Mouse (Mus musculus): Measurements from ENCODE around the gene Uhrf1. TPM values are rescaled to one million over a fixed set of nuclear protein-coding genes. Genes with fewer than 3 reads are reported as not detected.

Gene Uhrf1
- total and polyA plus RNA-seq, 3 experiments: 161 to 220 (median 184) TPM

DNA sequence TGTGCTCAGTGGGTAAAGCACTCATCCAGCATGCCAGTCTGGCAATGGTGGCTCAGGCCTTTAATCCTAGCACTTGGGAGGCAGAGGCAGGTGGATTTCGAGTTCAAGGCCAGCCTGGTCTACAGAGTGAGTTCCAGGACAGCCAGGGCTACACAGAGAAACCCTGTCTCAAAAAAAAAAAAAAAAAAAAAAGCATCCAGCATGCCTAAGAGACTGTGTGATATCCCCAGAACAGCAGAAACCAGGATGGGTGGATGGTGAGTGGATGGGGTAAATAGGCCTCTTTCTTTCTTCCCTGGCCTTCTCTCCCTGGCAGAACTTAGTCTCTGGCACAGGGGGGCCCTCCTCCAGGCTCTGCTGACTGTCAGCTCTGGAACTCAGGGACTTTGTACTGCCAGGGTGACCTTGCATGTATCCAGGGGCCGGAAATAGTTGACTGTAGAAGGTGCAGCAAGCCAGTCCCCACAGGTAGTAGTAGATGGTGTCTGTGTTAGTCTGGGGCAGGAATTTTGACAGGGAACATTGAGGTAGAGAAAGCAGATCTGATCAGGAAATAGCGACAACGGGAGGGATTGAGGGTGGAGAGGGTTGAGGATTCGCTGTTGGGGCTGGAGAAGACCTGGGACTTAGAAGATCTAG lies 27.2 kb upstream of the Uhrf1 start:
- TF ChIP-seq CTCF (conservative IDR thresholded peaks at IDR 0.05 in 1 of 2, IDR thresholded peaks at IDR 0.05 in 1 of 2; ENCODE audit: low read depth in 2 of 2, low read length in 2 of 2) (no peak), ELF1 (IDR thresholded peaks at IDR 0.05; ENCODE audit: low read depth, low read length) (no peak), ZNF384 (IDR thresholded peaks at IDR 0.05; ENCODE audit: low read depth, low read length) (peak; percentile 68)
- in situ Hi-C loops (cut with MboI; ENCODE audit: low pct_ligation_motif_present, low pct_unique_long_range_greater_than_20kb, low sequenced_read_pairs): no loop called here
- Histone ChIP-seq H3K36me3 (replicated peaks in 1 of 2; ENCODE audit: control insufficient read depth in 1 of 2, insufficient read depth in 1 of 2, low read length in 1 of 2) (peaks cover 37 to 60% of the 10 kb centered on the region in 2 experiments), H3K27ac (ENCODE audit: insufficient read depth, low read depth) (peak overlapping the region; percentile 87), H3K4me2 (ENCODE audit: insufficient read depth, low read depth, poor library complexity, severe bottlenecking) (peak overlapping the region; percentile 84), H3K4me1 (ENCODE audit: control insufficient read depth in 1 of 2, insufficient read depth in 2 of 2) (peaks cover 30 to 60% of the 10 kb centered on the region in 2 experiments), H3K79me2 (replicated peaks; ENCODE audit: control insufficient read depth, extremely low read depth, insufficient read depth, poor library complexity, severe bottlenecking) (peaks cover 44% of the 10 kb centered on the region), H3K27me3 (replicated peaks) (no peaks in the 10 kb centered on the region), H3K9me3 (replicated peaks; ENCODE audit: low read length) (no peaks in the 10 kb centered on the region), H3K4me3 (replicated peaks in 1 of 3; ENCODE audit: low read depth in 2 of 3, low read length in 2 of 3, poor library complexity in 1 of 3) (peak overlapping the region; percentile 85 to 94 (median 92)), H3K9ac (ENCODE audit: insufficient read depth, low read depth) (peak overlapping the region; percentile 86)
- no peak for DNase-seq (ENCODE audit: extremely low read depth)
- dilution Hi-C loops (cut with MboI; ENCODE audit: extremely low pct_ligation_motif_present, extremely low pct_unique_long_range_greater_than_20kb, low sequenced_read_pairs): no loop called here

DNA sequence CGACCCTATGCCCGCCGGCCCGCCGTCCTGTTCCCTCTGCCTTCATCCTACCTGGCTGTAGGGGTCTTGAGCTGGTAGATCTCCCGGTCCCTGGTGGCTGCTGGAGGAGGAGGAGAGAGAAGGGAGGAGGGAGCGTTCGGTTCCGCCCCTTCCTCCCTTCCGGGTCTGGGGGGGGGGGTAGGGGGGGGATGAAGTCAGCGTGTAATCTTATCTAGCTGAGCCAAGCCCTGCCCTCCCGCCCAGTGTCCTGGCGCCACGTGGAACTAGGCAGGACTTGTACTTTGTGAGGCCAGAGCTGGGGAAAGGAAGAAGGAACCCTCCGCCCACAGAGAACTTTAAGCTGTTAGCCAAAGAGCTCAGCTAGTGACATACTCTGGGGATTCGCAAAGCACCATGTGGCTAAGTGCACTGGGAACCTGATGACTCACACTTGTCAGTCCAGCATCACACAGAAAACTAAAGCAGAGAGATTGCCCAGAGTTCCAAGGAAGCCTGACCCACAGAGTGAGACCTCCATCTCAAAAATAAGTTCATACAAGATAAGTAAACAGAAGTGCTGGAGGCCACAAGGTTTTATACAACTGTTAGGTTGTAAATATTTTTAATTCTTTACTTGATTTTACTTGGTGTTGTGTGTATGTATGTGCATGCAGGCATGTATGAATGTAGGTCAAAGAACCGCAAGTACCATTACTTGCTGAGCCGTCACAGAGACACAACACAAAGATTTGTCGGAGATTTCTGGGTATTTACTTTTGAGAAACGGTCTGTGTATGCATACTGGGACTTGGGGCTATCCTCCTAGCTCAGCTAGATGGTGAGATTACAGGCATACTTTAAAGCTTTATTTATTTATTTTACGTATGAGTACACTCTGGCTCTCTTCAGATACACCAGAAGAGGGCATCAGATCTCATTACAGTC lies 26.2 kb upstream of the Uhrf1 start, which contains the start of gene Ticam1:
Gene Ticam1 (minus strand): TSS at position 144 of the 924 bp plus-strand sequence.
- H3K4me1 ChIP-seq (ENCODE audit: control insufficient read depth in 1 of 2, insufficient read depth in 2 of 2): peaks cover 36 to 64% of the 10 kb centered on the region in 2 experiments
- peak within 1 kb of the TSS; percentile 84 for H3K4me2 ChIP-seq (ENCODE audit: insufficient read depth, low read depth, poor library complexity, severe bottlenecking)
- peaks cover 43% of the 10 kb centered on the region for H3K79me2 ChIP-seq (replicated peaks; ENCODE audit: control insufficient read depth, extremely low read depth, insufficient read depth, poor library complexity, severe bottlenecking)
- H3K9ac ChIP-seq (ENCODE audit: insufficient read depth, low read depth): peak within 1 kb of the TSS; percentile 86
- peaks cover 34 to 59% of the 10 kb centered on the region in 2 experiments for H3K36me3 ChIP-seq (replicated peaks in 1 of 2; ENCODE audit: control insufficient read depth in 1 of 2, insufficient read depth in 1 of 2, low read length in 1 of 2)
- peak; percentile 99 for DNase-seq (ENCODE audit: extremely low read depth)
- no peaks in the 10 kb centered on the region for H3K27me3 ChIP-seq (replicated peaks)
- peak within 1 kb of the TSS; percentile 85 to 94 (median 92) for H3K4me3 ChIP-seq (replicated peaks in 1 of 3; ENCODE audit: low read depth in 2 of 3, low read length in 2 of 3, poor library complexity in 1 of 3)
- dilution Hi-C loops (cut with MboI; ENCODE audit: extremely low pct_ligation_motif_present, extremely low pct_unique_long_range_greater_than_20kb, low sequenced_read_pairs): no loop called here
- in situ Hi-C loops (cut with MboI; ENCODE audit: low pct_ligation_motif_present, low pct_unique_long_range_greater_than_20kb, low sequenced_read_pairs): no loop called here
- H3K9me3 ChIP-seq (replicated peaks; ENCODE audit: low read length): no peaks in the 10 kb centered on the region
- H3K27ac ChIP-seq (ENCODE audit: insufficient read depth, low read depth): peak within 1 kb of the TSS; percentile 87
- peak; percentile 48; the same call in 1 of the 2 replicates for TF ChIP-seq MAFK (IDR thresholded peaks at IDR 0.05; ENCODE audit: insufficient replicate concordance, low read length)
- peak; percentile 58; the same call in 1 of the 2 replicates for TF ChIP-seq ZMIZ1 (IDR thresholded peaks at IDR 0.05; ENCODE audit: low read depth, low read length)
- TF ChIP-seq ZNF384 (IDR thresholded peaks at IDR 0.05; ENCODE audit: low read depth, low read length): peak; percentile 6; the same call in 1 of the 2 replicates
- peak; percentile 48 for TF ChIP-seq SMC3 (IDR thresholded peaks at IDR 0.05; ENCODE audit: low read depth, low read length)
- no peak for TF ChIP-seq GABPA (IDR thresholded peaks at IDR 0.05; ENCODE audit: insufficient replicate concordance, low read depth, low read length)
- TF ChIP-seq JUN (IDR thresholded peaks at IDR 0.05; ENCODE audit: insufficient read depth, low read depth, low read length): peak; percentile 81
- peak; percentile 66 for TF ChIP-seq IRF4 (IDR thresholded peaks at IDR 0.05; ENCODE audit: low read depth, low read length)
- peak; percentile 88 for TF ChIP-seq JUND (conservative IDR thresholded peaks at IDR 0.05; ENCODE audit: low read depth, low read length)
- TF ChIP-seq BHLHE40 (IDR thresholded peaks at IDR 0.05; ENCODE audit: low read depth, low read length): peak; percentile 55
- peak; percentile 67 for TF ChIP-seq HCFC1 (IDR thresholded peaks at IDR 0.05; ENCODE audit: low read depth, low read length)
- TF ChIP-seq EP300 (IDR thresholded peaks at IDR 0.05; ENCODE audit: low read length): peak; percentile 74
- peak; percentile 81 for TF ChIP-seq TCF12 (IDR thresholded peaks at IDR 0.05; ENCODE audit: low read depth, low read length)
- peak; percentile 96 for TF ChIP-seq ELF1 (IDR thresholded peaks at IDR 0.05; ENCODE audit: low read depth, low read length)
- TF ChIP-seq MXI1 (IDR thresholded peaks at IDR 0.05; ENCODE audit: low read depth, low read length): peak; percentile 98
- TF ChIP-seq ZC3H11A (IDR thresholded peaks at IDR 0.05; ENCODE audit: low read depth, low read length): no peak
- peak; percentile 96 for TF ChIP-seq ETS1 (conservative IDR thresholded peaks at IDR 0.05; ENCODE audit: low read depth, low read length)
- peak; percentile 95; the same call in 1 of the 2 replicates for TF ChIP-seq CHD1 (IDR thresholded peaks at IDR 0.05; ENCODE audit: low read depth, low read length)
- peak; percentile 47 for TF ChIP-seq USF2 (conservative IDR thresholded peaks at IDR 0.05; ENCODE audit: low read depth, low read length)
- 0 out of 2 replicates have a peak, but pooled peaks have one; percentile 28 for TF ChIP-seq UBTF (IDR thresholded peaks at IDR 0.05; ENCODE audit: low read depth, low read length)
- peak; percentile 98 for TF ChIP-seq MAX (IDR thresholded peaks at IDR 0.05; ENCODE audit: low read length)
- peak; percentile 89 for TF ChIP-seq TBP (conservative IDR thresholded peaks at IDR 0.05; ENCODE audit: low read depth, low read length)
- no peak; the same call in 1 of the 2 replicates for TF ChIP-seq CHD2 (IDR thresholded peaks at IDR 0.05; ENCODE audit: low read length)
- TF ChIP-seq MYC (IDR thresholded peaks at IDR 0.05; ENCODE audit: low read depth, low read length): peak; percentile 100
- TF ChIP-seq RAD21 (IDR thresholded peaks at IDR 0.05; ENCODE audit: low read depth, low read length): peak; percentile 30
- no peak for TF ChIP-seq RCOR1 (conservative IDR thresholded peaks at IDR 0.05; ENCODE audit: low read depth, low read length)
- peak; percentile 80; the same call in 1 of the 2 replicates for TF ChIP-seq POLR2AphosphoS2 (IDR thresholded peaks at IDR 0.05; ENCODE audit: low read depth, low read length)
- peak in 1 of 2 experiments; percentile 59; a peak in 2 of 4 replicates for TF ChIP-seq CTCF (conservative IDR thresholded peaks at IDR 0.05 in 1 of 2, IDR thresholded peaks at IDR 0.05 in 1 of 2; ENCODE audit: low read depth in 2 of 2, low read length in 2 of 2)
- peak; percentile 95 for TF ChIP-seq MAZ (IDR thresholded peaks at IDR 0.05; ENCODE audit: low read depth, low read length)
